20 mouse cellular contexts compared by ENCODE assay signal in genomic region chr19:42230288-42230568, GRCm38 (mm10). TPM values are rescaled to one million over a fixed set of nuclear protein-coding genes. Genes with fewer than 3 reads are reported as not detected.
DNase-seq lines count a peak whose midpoint lies in the region; ATAC-seq and TF ChIP-seq lines count a peak whose summit lies in the region.
"Had no signal": no experiment of that assay in that cellular context is flagged by ENCODE, and none has a peak within 500 bp of the region (broad histone marks: within the 10 kb centered on the region; RNA-seq: fewer than 3 reads in every experiment).

No protein-coding gene starts in this region.

- H3K27ac ChIP-seq in MEL (ENCODE audit: control insufficient read depth, low read depth, low read length): peak overlapping the region; percentile 60
- H3K27ac ChIP-seq in liver, embryonic 13.5 days: no peak overlapping the region
- H3K27ac ChIP-seq in small intestine, adult 2 months (ENCODE audit: insufficient read depth, low read depth, low read length): peak overlapping the region; percentile 13; the same call in 1 of the 2 replicates
- no peak overlapping the region for H3K27ac ChIP-seq in kidney, embryonic 16.5 days (ENCODE audit: low read length)
- H3K27ac ChIP-seq: embryonic facial prominence, embryonic 12.5 days; hindbrain, postnatal 0 days; kidney, postnatal 0 days; limb, embryonic 12.5 days; macrophage; midbrain, embryonic 12.5 days; neural tube, embryonic 13.5 days; stomach, embryonic 15.5 days had no signal

- H3K9me3 ChIP-seq in MEL (replicated peaks; ENCODE audit: insufficient read depth, low read length): no peaks in the 10 kb centered on the region
- H3K9me3 ChIP-seq in liver, embryonic 13.5 days (replicated peaks): no peaks in the 10 kb centered on the region
- H3K9me3 ChIP-seq in kidney, embryonic 16.5 days (ENCODE audit: low read length): no peaks in the 10 kb centered on the region
- H3K9me3 ChIP-seq: embryonic facial prominence, embryonic 12.5 days; limb, embryonic 12.5 days; midbrain, embryonic 12.5 days; neural tube, embryonic 13.5 days; stomach, embryonic 15.5 days had no signal

- peaks cover 0 to 9% of the 10 kb centered on the region in 2 experiments; a peak in 2 of 4 replicates for H3K36me3 ChIP-seq in MEL (ENCODE audit: control insufficient read depth in 1 of 2, insufficient read depth in 2 of 2, low read length in 2 of 2)
- no peaks in the 10 kb centered on the region for H3K36me3 ChIP-seq in liver, embryonic 13.5 days
- no peaks in the 10 kb centered on the region for H3K36me3 ChIP-seq in small intestine, adult 2 months (ENCODE audit: control insufficient read depth, insufficient read depth, low read length)
- no peaks in the 10 kb centered on the region for H3K36me3 ChIP-seq in kidney, embryonic 16.5 days (ENCODE audit: insufficient read depth, low read length)
- H3K36me3 ChIP-seq: embryonic facial prominence, embryonic 12.5 days; limb, embryonic 12.5 days; midbrain, embryonic 12.5 days; neural tube, embryonic 13.5 days; stomach, embryonic 15.5 days had no signal

- peak; percentile 79 for ATAC-seq in liver, embryonic 13.5 days (ENCODE audit: low read depth)
- ATAC-seq in kidney, embryonic 16.5 days (ENCODE audit: low FRiP score, low TSS enrichment): no peak
- ATAC-seq: forebrain, postnatal 0 days; hindbrain, postnatal 0 days; intestine, postnatal 0 days had no signal

- TF ChIP-seq RAD21 in MEL (IDR thresholded peaks at IDR 0.05; ENCODE audit: low read depth, low read length): no peak

- H3K9ac ChIP-seq in MEL (ENCODE audit: control insufficient read depth, low read depth, low read length, poor library complexity, severe bottlenecking): peak overlapping the region; percentile 55
- no peak overlapping the region for H3K9ac ChIP-seq in liver, embryonic 13.5 days
- H3K9ac ChIP-seq in kidney, embryonic 16.5 days (replicated peaks; ENCODE audit: low read length): no peak overlapping the region
- H3K9ac ChIP-seq: embryonic facial prominence, embryonic 12.5 days; forebrain, postnatal 0 days; limb, embryonic 12.5 days; lung, embryonic 14.5 days; midbrain, embryonic 12.5 days; neural tube, embryonic 13.5 days; stomach, embryonic 15.5 days had no signal

- TF ChIP-seq POLR2A in MEL (IDR thresholded peaks at IDR 0.05; ENCODE audit: control insufficient read depth in 1 of 2, insufficient read depth in 1 of 2, low read depth in 1 of 2, low read length in 2 of 2, poor library complexity in 1 of 2): no peak; a peak in 2 of 4 replicates
- TF ChIP-seq POLR2A in small intestine, adult 2 months (IDR thresholded peaks at IDR 0.05; ENCODE audit: low read depth, low read length): no peak

- 17% methylated on average over 5 of the region's 5 CpGs for WGBS in liver, embryonic 13.5 days (ENCODE audit: insufficient replicate concordance)
- 27% methylated on average over 5 of the region's 5 CpGs for WGBS in small intestine, adult 2 months
- WGBS in kidney, embryonic 16.5 days: 75% methylated on average over 5 of the region's 5 CpGs

- peak overlapping the region; percentile 54 to 55 for H3K4me3 ChIP-seq in MEL (ENCODE audit: control insufficient read depth in 1 of 2, insufficient read depth in 1 of 2, low read depth in 2 of 2, low read length in 2 of 2)
- peak overlapping the region; percentile 25 for H3K4me3 ChIP-seq in liver, embryonic 13.5 days (replicated peaks)
- no peak overlapping the region for H3K4me3 ChIP-seq in small intestine, adult 2 months (ENCODE audit: low read depth, low read length)
- H3K4me3 ChIP-seq in kidney, embryonic 16.5 days (ENCODE audit: low read length): no peak overlapping the region
- H3K4me3 ChIP-seq: embryonic facial prominence, embryonic 12.5 days; limb, embryonic 12.5 days; midbrain, embryonic 12.5 days; neural tube, embryonic 13.5 days; stomach, embryonic 15.5 days had no signal

- H3K27me3 ChIP-seq in MEL (ENCODE audit: control insufficient read depth in 1 of 2, insufficient read depth in 2 of 2, low read length in 2 of 2): no peaks in the 10 kb centered on the region
- H3K27me3 ChIP-seq in liver, embryonic 13.5 days: 0 out of 2 replicates have a peak, but pooled peaks cover 7% of the 10 kb centered on the region
- no peaks in the 10 kb centered on the region for H3K27me3 ChIP-seq in small intestine, adult 2 months (ENCODE audit: control insufficient read depth, insufficient read depth, low read length)
- no peaks in the 10 kb centered on the region for H3K27me3 ChIP-seq in kidney, embryonic 16.5 days (ENCODE audit: insufficient read depth, low read length)
- H3K27me3 ChIP-seq: embryonic facial prominence, embryonic 12.5 days; midbrain, embryonic 12.5 days; neural tube, embryonic 13.5 days; stomach, embryonic 15.5 days had no signal

- no peaks in the 10 kb centered on the region for H3K79me2 ChIP-seq in MEL (ENCODE audit: control insufficient read depth, insufficient read depth, low read length, poor library complexity)

- TF ChIP-seq EP300 in MEL (IDR thresholded peaks at IDR 0.05; ENCODE audit: low read depth in 1 of 2, low read length in 2 of 2): peak; percentile 13 to 52; a peak in 3 of 4 replicates

- no peak for TF ChIP-seq CTCF in MEL (IDR thresholded peaks at IDR 0.05 in 2 of 3, conservative IDR thresholded peaks at IDR 0.05 in 1 of 3; ENCODE audit: control insufficient read depth in 1 of 3, insufficient read depth in 1 of 3, low read depth in 2 of 3, low read length in 3 of 3, poor library complexity in 1 of 3, severe bottlenecking in 1 of 3)
- no peak for TF ChIP-seq CTCF in small intestine, adult 2 months (IDR thresholded peaks at IDR 0.05; ENCODE audit: extremely low read depth, insufficient read length, insufficient replicate concordance, low read depth, low read length)

- H3K4me2 ChIP-seq in liver, embryonic 13.5 days: peak overlapping the region; percentile 53
- no peak overlapping the region for H3K4me2 ChIP-seq in kidney, embryonic 16.5 days (replicated peaks; ENCODE audit: low read depth, low read length)
- H3K4me2 ChIP-seq: embryonic facial prominence, embryonic 12.5 days; limb, embryonic 12.5 days; lung, embryonic 14.5 days; midbrain, embryonic 12.5 days; neural tube, embryonic 13.5 days; stomach, embryonic 15.5 days had no signal

- peaks cover 3 to 15% of the 10 kb centered on the region in 2 experiments; a peak in 3 of 4 replicates for H3K4me1 ChIP-seq in MEL (ENCODE audit: control insufficient read depth in 1 of 2, insufficient read depth in 2 of 2, low read length in 2 of 2)
- H3K4me1 ChIP-seq in liver, embryonic 13.5 days (replicated peaks): peaks cover 22% of the 10 kb centered on the region
- peaks cover 15% of the 10 kb centered on the region; the same call in 1 of the 2 replicates for H3K4me1 ChIP-seq in small intestine, adult 2 months (ENCODE audit: control insufficient read depth, insufficient read depth, insufficient read length, low read length)
- H3K4me1 ChIP-seq in kidney, embryonic 16.5 days (ENCODE audit: insufficient read depth, low read length): no peaks in the 10 kb centered on the region
- H3K4me1 ChIP-seq: embryonic facial prominence, embryonic 12.5 days; limb, embryonic 12.5 days; midbrain, embryonic 12.5 days; stomach, embryonic 15.5 days had no signal

- DNase-seq in MEL (ENCODE audit: low read depth, low spot score): peak; percentile 93
- DNase-seq in c-Kit-positive CD71-positive TER-119-positive erythroid progenitor cells, embryonic 14.5 days (ENCODE audit: low spot score): peak; percentile 60
- peak; percentile 56 for DNase-seq in liver, embryonic 13.5 days
- DNase-seq in urinary bladder, adult 18-20 months (ENCODE audit: low spot score in 2 of 2): no peak
- DNase-seq in kidney, postnatal 25 days: no peak
- DNase-seq: cerebellum, adult 9-10 months; forebrain, postnatal 0 days; lung, embryonic 14.5 days had no signal

TF ChIP-seq in MEL, 35 proteins besides CTCF, POLR2A, EP300 and RAD21:
- TF ChIP-seq MAZ (IDR thresholded peaks at IDR 0.05; ENCODE audit: low read depth, low read length) (peak; percentile 70; the same call in 1 of the 2 replicates), SIN3A (IDR thresholded peaks at IDR 0.05; ENCODE audit: low read length) (peak; percentile 61; the same call in 1 of the 2 replicates), POLR2AphosphoS5 (IDR thresholded peaks at IDR 0.05; ENCODE audit: borderline replicate concordance, low read depth, low read length) (no peak), TCF12 (IDR thresholded peaks at IDR 0.05; ENCODE audit: low read depth, low read length) (0 out of 2 replicates have a peak, but pooled peaks have one; percentile 10), TBP (IDR thresholded peaks at IDR 0.05; ENCODE audit: low read depth, low read length) (no peak; the same call in 1 of the 2 replicates), RCOR1 (IDR thresholded peaks at IDR 0.05; ENCODE audit: low read depth, low read length) (peak; percentile 47; the same call in 1 of the 2 replicates), ETS1 (IDR thresholded peaks at IDR 0.05; ENCODE audit: low read depth, low read length) (peak; percentile 2; the same call in 1 of the 2 replicates), SMC3 (IDR thresholded peaks at IDR 0.05; ENCODE audit: low read depth, low read length) (peak; percentile 8; the same call in 1 of the 2 replicates), ELF1 (IDR thresholded peaks at IDR 0.05; ENCODE audit: low read depth, low read length) (0 out of 2 replicates have a peak, but pooled peaks have one; percentile 24), BHLHE40 (IDR thresholded peaks at IDR 0.05; ENCODE audit: borderline replicate concordance, low read depth, low read length) (no peak), GATA1 (IDR thresholded peaks at IDR 0.05; ENCODE audit: low read depth, low read length) (peak; percentile 81), CHD2 (IDR thresholded peaks at IDR 0.05; ENCODE audit: low read length) (no peak), TAL1 (IDR thresholded peaks at IDR 0.05; ENCODE audit: low read length) (peak; percentile 39; the same call in 1 of the 2 replicates)

RNA-seq across cellular contexts. Expression of gene Golga7b, which starts 17.1 kb away (rescaled TPM):
- 0.23 and 0.27 TPM in 2 replicates for total RNA-seq in MEL (2012; rRNA removed)
- polyA plus RNA-seq in MEL (2012; ENCODE audit: insufficient read depth in 1 of 2, insufficient read length in 2 of 2, low read depth in 1 of 2, low replicate concordance in 2 of 2, missing spikeins in 1 of 2): 1 to 10 TPM in 1 of 2 experiments, not detected in 1; 2.0 TPM
- 0.06 TPM in 1 of 2 replicates, not detected in the other for polyA plus RNA-seq in liver, embryonic 13.5 days (2015; fragmentation: Nextera tagmentation; extraction: Ambion mirVana)
- polyA plus RNA-seq in small intestine, adult 2 months (2012; rRNA removed): 0.34 and 0.63 TPM in 2 replicates
- polyA plus RNA-seq in kidney, embryonic 16.5 days (2015; fragmentation: Nextera tagmentation; extraction: Ambion mirVana): 0.05 and 0.12 TPM in 2 replicates
- total RNA-seq: hematopoietic stem cell, adult 5-6 weeks had no signal
- polyA plus RNA-seq: kidney, postnatal 0 days; lung, embryonic 14.5 days; macrophage had no signal

RNA-seq across cellular contexts. Expression of gene Sfrp5, which starts 28.2 kb away (rescaled TPM):
- total RNA-seq in MEL (2012; rRNA removed): not detected in 2 replicates
- polyA plus RNA-seq in MEL (2012; ENCODE audit: insufficient read depth in 1 of 2, insufficient read length in 2 of 2, low read depth in 1 of 2, low replicate concordance in 2 of 2, missing spikeins in 1 of 2): under 1 TPM in 1 of 2 experiments, not detected in 1; 0.50 TPM
- polyA plus RNA-seq in liver, embryonic 13.5 days (2015; fragmentation: Nextera tagmentation; extraction: Ambion mirVana): 0.21 and 0.98 TPM in 2 replicates
- polyA plus RNA-seq in small intestine, adult 2 months (2012; rRNA removed): 7.3 and 8.3 TPM in 2 replicates
- 0.92 and 1.1 TPM in 2 replicates for polyA plus RNA-seq in kidney, embryonic 16.5 days (2015; fragmentation: Nextera tagmentation; extraction: Ambion mirVana)
- polyA plus RNA-seq: midbrain, embryonic 12.5 days had no signal

Comparison
In these comparisons a context has a peak if more than half of its experiments do, and no peak if none do; other contexts are left out.
1. DNase-seq: peak in MEL (single experiment), c-Kit-positive CD71-positive TER-119-positive erythroid progenitor cells, embryonic 14.5 days (single experiment) and liver, embryonic 13.5 days (single experiment); none in urinary bladder, adult 18-20 months (0 of 2) and kidney, postnatal 25 days (0 of 2).
2. H3K27ac ChIP-seq: peak in MEL (single experiment) and small intestine, adult 2 months (single experiment); none in liver, embryonic 13.5 days (single experiment) and kidney, embryonic 16.5 days (single experiment).
3. H3K4me3 ChIP-seq: peak in MEL (2 of 2) and liver, embryonic 13.5 days (single experiment); none in small intestine, adult 2 months (single experiment) and kidney, embryonic 16.5 days (single experiment).